ENCODE assay signal across 18 mouse cellular contexts in genomic region chr6:47648316-47648715, GRCm38 (mm10). TPM values are rescaled to one million over a fixed set of nuclear protein-coding genes. Genes with fewer than 3 reads are reported as not detected.
A peak's percentile ranks its signal among the peaks of the same experiment; 100 is the strongest.
DNase-seq lines count a peak whose midpoint lies in the region; ATAC-seq and TF ChIP-seq lines count a peak whose summit lies in the region.
"Had no signal": no experiment of that assay in that cellular context is flagged by ENCODE, and none has a peak within 500 bp of the region (broad histone marks: within the 10 kb centered on the region; RNA-seq: fewer than 3 reads in every experiment).

No protein-coding gene starts in this region.

- H3K9ac ChIP-seq in hindbrain, embryonic 11.5 days (ENCODE audit: low read depth, low read length) = no peak overlapping the region
- H3K9ac ChIP-seq: embryonic facial prominence, embryonic 13.5 days; hindbrain, embryonic 13.5 days; liver, embryonic 14.5 days had no signal

- no peak for TF ChIP-seq CTCF in gastrocnemius, adult 2 months (IDR thresholded peaks at IDR 0.05)

- no peak overlapping the region for H3K4me2 ChIP-seq in hindbrain, embryonic 11.5 days (replicated peaks; ENCODE audit: low read depth, low read length)
- H3K4me2 ChIP-seq: embryonic facial prominence, embryonic 13.5 days; hindbrain, embryonic 13.5 days; midbrain, embryonic 11.5 days had no signal

- H3K36me3 ChIP-seq in hindbrain, embryonic 11.5 days (ENCODE audit: control insufficient read depth, insufficient read depth, low read length) = no peaks in the 10 kb centered on the region
- H3K36me3 ChIP-seq: embryonic facial prominence, embryonic 13.5 days; forebrain, embryonic 10.5 days; hindbrain, embryonic 13.5 days; limb, embryonic 10.5 days had no signal

- no peak overlapping the region for H3K4me3 ChIP-seq in gastrocnemius, adult 2 months
- H3K4me3 ChIP-seq in hindbrain, embryonic 11.5 days (ENCODE audit: low read depth, low read length) = no peak overlapping the region
- H3K4me3 ChIP-seq: embryonic facial prominence, embryonic 13.5 days; forebrain, embryonic 10.5 days; hindbrain, embryonic 13.5 days; limb, embryonic 10.5 days; myocyte had no signal

- H3K27ac ChIP-seq in gastrocnemius, adult 2 months = no peak overlapping the region
- H3K27ac ChIP-seq in hindbrain, embryonic 11.5 days (ENCODE audit: low read depth, low read length) = no peak overlapping the region
- H3K27ac ChIP-seq: embryonic facial prominence, embryonic 13.5 days; forebrain, embryonic 10.5 days; hindbrain, embryonic 13.5 days; limb, embryonic 10.5 days; liver, embryonic 14.5 days; stomach, postnatal 0 days had no signal

- DNase-seq in gastrocnemius, postnatal 10 days = peak; percentile 5
- DNase-seq in gastrocnemius, adult 2 months = no peak
- DNase-seq in left cerebral cortex, adult 11 months (ENCODE audit: low spot score) = peak; percentile 13
- no peak for DNase-seq in left cerebral cortex, adult 18-20 months (ENCODE audit: low spot score in 2 of 2)
- DNase-seq in 3T3-L1 (ENCODE audit: low read depth, low spot score) = peak; percentile 49
- peak; percentile 4 for DNase-seq in c-Kit-negative CD71-positive TER-119-positive erythroid progenitor cells, embryonic 14.5 days (ENCODE audit: low read depth, low spot score)
- no peak for DNase-seq in hindbrain, embryonic 11.5 days (ENCODE audit: low spot score)
- no peak for DNase-seq in thymus, postnatal 14 days

- H3K4me1 ChIP-seq in hindbrain, embryonic 11.5 days (replicated peaks; ENCODE audit: control insufficient read depth, insufficient read depth, low read length) = no peaks in the 10 kb centered on the region
- H3K4me1 ChIP-seq: embryonic facial prominence, embryonic 13.5 days; hindbrain, embryonic 13.5 days had no signal

- intact Hi-C loops in gastrocnemius, adult 2 months (cut with DNase I) = no loop called here

- H3K27me3 ChIP-seq in hindbrain, embryonic 11.5 days (ENCODE audit: control insufficient read depth, insufficient read depth, low read length) = no peaks in the 10 kb centered on the region

- no peaks in the 10 kb centered on the region for H3K9me3 ChIP-seq in hindbrain, embryonic 11.5 days (ENCODE audit: control insufficient read depth, low read length)
- H3K9me3 ChIP-seq: embryonic facial prominence, embryonic 13.5 days; hindbrain, embryonic 13.5 days; limb, embryonic 10.5 days had no signal

- 92% methylated on average over 7 of the region's 7 CpGs for WGBS in hindbrain, embryonic 11.5 days

- ATAC-seq in hindbrain, embryonic 11.5 days (ENCODE audit: low FRiP score) = no peak
- ATAC-seq: activated CD4-positive, CD25-positive, alpha-beta regulatory T cell, adult 4 months; intestine, embryonic 16.5 days had no signal

RNA-seq across cellular contexts. Expression of gene Ezh2, which starts 53.2 kb away (rescaled TPM):
- 10 to 100 TPM; 19.6 to 26.5 TPM for total RNA-seq in gastrocnemius, postnatal 10 days (2021)
- total RNA-seq in gastrocnemius, adult 2 months (2021) = 1 to 10 TPM; 6.6 to 7.4 TPM
- total RNA-seq in left cerebral cortex, adult 18-20 months (2021) = 10 to 100 TPM; 12.1 to 12.9 TPM
- polyA plus RNA-seq in hindbrain, embryonic 11.5 days (2014; fragmentation: Nextera tagmentation; extraction: Ambion mirVana) = 177 and 195 TPM in 2 replicates

Comparison
In these comparisons a context has a peak if more than half of its experiments do, and no peak if none do; other contexts are left out.
1. DNase-seq: peak in gastrocnemius, postnatal 10 days (single experiment), left cerebral cortex, adult 11 months (single experiment), 3T3-L1 (single experiment) and c-Kit-negative CD71-positive TER-119-positive erythroid progenitor cells, embryonic 14.5 days (single experiment); none in gastrocnemius, adult 2 months (single experiment), left cerebral cortex, adult 18-20 months (0 of 2), hindbrain, embryonic 11.5 days (single experiment) and thymus, postnatal 14 days (single experiment).